Mouse (Mus musculus): ENCODE data around the gene Cbarp. TPM values are rescaled to one million over a fixed set of nuclear protein-coding genes. Genes with fewer than 3 reads are reported as not detected.

The Cbarp gene
- polyA plus RNA-seq, 1 experiment from 2014 or later: 93.0 TPM

- peak within 1 kb of the TSS; percentile 89 for H3K4me2 ChIP-seq
- WGBS: under 1% methylated on average over 91 of the region's 94 CpGs
- no peaks in the 10 kb centered on the region for H3K27me3 ChIP-seq (replicated peaks)
- H3K27ac ChIP-seq (replicated peaks): peak within 1 kb of the TSS; percentile 97
- peaks cover 60% of the 10 kb centered on the region for H3K4me1 ChIP-seq
- H3K9me3 ChIP-seq (replicated peaks): no peaks in the 10 kb centered on the region
- H3K4me3 ChIP-seq (replicated peaks): peak within 1 kb of the TSS; percentile 79
- peak within 1 kb of the TSS; percentile 76 for H3K9ac ChIP-seq (replicated peaks)
- H3K36me3 ChIP-seq: peaks cover 24% of the 10 kb centered on the region
- ATAC-seq (ENCODE audit: low FRiP score): peak; percentile 19
Observed at GRCm38 (mm10) chr10:80138553-80139438, 1.8 kb downstream of the Cbarp start, which contains the start of gene Atp5d. Gene Atp5d (plus strand): TSS chr10:80138632.

DNA sequence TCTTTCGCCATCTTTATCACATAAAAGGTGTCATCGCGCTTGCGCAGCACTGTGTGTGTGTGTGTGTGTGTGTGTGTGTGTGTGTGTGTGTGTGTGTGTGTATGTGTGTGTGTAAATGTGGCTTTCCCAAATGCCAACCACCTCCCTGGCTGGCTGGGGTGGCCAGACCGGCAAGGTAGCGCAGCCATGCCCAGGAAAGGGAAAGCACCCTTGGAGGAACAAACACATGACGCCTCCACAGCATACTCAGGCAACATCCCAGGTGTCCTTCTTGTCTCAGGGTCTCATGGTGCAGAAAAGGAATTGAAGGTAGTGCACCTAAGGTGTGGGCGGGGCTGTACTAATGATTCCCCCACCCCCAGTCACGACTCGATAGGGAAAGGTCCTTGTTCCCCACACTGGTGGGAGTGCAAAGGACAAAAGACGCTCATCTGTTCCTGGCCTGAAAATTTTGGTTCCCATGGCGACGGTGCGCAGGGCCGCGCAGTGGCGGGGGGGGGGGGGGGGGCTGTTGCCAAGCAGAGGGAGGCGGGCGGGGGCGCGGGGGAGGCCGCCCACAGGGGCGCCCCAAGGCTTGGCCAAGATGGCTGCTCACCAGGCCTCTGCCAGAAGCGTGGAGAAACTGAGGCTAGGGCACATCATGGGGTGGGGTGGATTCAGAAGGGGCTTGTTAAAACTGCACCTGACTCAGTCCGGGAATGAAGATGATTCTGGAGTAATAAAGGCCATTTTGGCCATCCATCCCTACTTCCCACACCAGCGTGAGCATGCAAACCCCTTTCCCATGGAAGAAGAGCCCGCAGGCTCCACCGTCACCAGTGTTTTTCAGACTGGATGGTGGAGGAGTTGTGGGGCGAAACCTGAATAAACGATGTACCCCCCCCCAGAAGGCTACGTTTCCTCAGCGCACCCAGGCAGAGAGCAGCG lies 2.7 kb downstream of the Cbarp start:
- Histone ChIP-seq H3K4me3 (replicated peaks) (peak overlapping the region; percentile 79), H3K36me3 (peaks cover 33% of the 10 kb centered on the region), H3K9me3 (replicated peaks) (no peaks in the 10 kb centered on the region), H3K27me3 (replicated peaks) (no peaks in the 10 kb centered on the region), H3K4me2 (peak overlapping the region; percentile 89), H3K27ac (replicated peaks) (peak overlapping the region; percentile 97), H3K4me1 (peaks cover 57% of the 10 kb centered on the region), H3K9ac (replicated peaks) (peak overlapping the region; percentile 76)
- 4% methylated on average over 29 of the region's 33 CpGs for WGBS
- ATAC-seq (ENCODE audit: low FRiP score): no peak

DNA sequence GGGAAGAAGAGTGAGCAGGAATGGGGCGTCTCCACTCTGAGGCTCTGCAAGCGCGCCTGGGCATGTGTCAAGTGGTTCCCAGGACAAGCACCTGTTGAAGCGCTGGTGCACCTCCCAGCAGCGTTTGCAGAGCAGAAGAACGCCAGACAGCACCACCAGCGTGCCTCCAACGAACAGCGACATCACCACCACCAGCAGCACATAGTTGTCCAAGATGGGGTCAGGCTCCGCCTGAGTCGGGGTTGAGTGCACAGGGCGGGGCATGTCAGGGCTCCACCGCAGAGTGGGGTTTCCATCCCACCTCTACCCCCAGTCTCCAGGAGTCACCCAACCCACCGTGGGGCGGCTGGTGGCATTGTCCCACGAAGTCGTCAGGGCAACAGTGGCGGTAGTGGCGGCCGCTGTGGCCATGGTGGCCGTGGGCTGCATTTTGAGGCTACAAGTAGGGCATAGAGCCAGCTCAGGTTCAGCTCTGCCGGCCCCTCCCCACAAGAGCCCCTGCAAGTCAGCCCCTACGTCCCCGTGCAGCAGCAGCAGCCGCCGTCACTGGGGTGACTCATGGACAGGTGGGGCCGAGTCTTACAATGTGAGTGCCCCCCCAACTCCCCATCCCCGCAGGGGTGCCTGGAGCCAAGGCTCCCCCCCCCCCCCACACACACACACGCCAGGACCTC lies 3.5 kb downstream of the Cbarp start:
- peak overlapping the region; percentile 97 for H3K27ac ChIP-seq (replicated peaks)
- peak overlapping the region; percentile 76 for H3K9ac ChIP-seq (replicated peaks)
- 1% methylated on average over 29 of the region's 29 CpGs for WGBS
- peaks cover 40% of the 10 kb centered on the region for H3K36me3 ChIP-seq
- ATAC-seq (ENCODE audit: low FRiP score): no peak
- peak overlapping the region; percentile 89 for H3K4me2 ChIP-seq
- no peaks in the 10 kb centered on the region for H3K9me3 ChIP-seq (replicated peaks)
- H3K4me3 ChIP-seq (replicated peaks): peak overlapping the region; percentile 79
- H3K4me1 ChIP-seq: peaks cover 56% of the 10 kb centered on the region
- no peaks in the 10 kb centered on the region for H3K27me3 ChIP-seq (replicated peaks)

DNA sequence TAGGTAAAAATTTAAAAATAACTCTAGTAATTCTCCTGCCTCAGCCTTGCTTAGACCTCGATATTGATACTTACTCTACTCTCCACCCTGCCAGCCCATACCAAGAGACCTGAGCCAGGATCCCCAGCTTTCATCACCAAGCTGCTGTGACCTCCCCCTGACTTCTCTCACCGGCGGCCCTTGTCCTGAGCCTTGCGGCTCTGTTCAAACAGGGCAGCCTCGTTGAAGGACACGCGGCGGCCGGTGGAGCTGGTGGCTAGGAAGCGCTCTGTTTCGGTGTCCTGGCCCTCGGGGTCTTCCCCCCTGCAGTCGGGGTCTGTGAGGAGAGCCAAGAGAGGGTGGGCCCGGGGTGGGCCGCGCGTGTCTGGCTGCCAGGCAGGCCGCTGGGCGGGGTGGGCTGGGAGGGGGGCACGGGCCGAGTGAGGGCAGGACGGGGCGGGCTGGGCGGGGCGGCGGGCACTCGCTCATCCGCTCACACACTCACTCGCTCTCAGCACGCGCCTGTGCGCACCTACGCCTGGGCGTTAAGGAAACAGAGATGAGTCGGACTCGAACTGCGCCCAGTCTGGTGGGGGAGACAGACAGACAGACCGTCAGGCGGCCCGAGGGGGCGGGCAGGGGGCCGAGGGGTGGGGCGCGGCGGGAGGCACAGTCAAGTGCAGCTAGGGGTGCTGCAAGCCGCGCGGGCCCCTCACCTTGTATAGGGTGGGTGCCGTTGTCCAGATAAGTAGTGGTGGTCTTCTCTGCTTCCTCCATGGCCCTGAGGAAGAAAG lies 4.3 kb downstream of the Cbarp start:
- H3K36me3 ChIP-seq: peaks cover 47% of the 10 kb centered on the region
- peak overlapping the region; percentile 97 for H3K27ac ChIP-seq (replicated peaks)
- peak overlapping the region; percentile 79 for H3K4me3 ChIP-seq (replicated peaks)
- H3K4me1 ChIP-seq: peaks cover 58% of the 10 kb centered on the region
- ATAC-seq (ENCODE audit: low FRiP score): no peak
- WGBS: 18% methylated on average over 49 of the region's 49 CpGs
- no peaks in the 10 kb centered on the region for H3K9me3 ChIP-seq (replicated peaks)
- no peaks in the 10 kb centered on the region for H3K27me3 ChIP-seq (replicated peaks)
- peak overlapping the region; percentile 89 for H3K4me2 ChIP-seq
- peak overlapping the region; percentile 76 for H3K9ac ChIP-seq (replicated peaks)

DNA sequence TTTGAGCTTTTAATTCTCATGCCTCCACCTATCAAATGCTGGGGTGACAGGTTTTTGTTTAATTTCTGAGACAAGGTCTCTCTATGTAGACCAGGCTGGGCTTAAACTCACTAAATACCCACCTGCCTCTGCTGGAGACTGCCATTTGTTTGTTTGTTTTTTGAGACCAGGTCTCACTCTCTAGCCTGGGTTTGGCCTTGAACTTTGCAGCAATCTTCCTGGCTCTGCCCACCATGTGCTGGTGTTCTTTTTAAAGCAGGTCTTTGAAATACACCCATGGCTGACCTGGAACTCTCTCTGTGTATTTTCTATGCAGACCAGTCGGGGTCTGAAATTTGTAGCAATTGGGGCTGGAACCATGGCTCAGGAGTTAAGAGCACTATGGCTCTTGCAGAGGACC lies 5.0 kb downstream of the Cbarp start:
- H3K27ac ChIP-seq (replicated peaks): no peak overlapping the region
- no peak for ATAC-seq (ENCODE audit: low FRiP score)
- no peak overlapping the region for H3K4me3 ChIP-seq (replicated peaks)
- peaks cover 55% of the 10 kb centered on the region for H3K36me3 ChIP-seq
- no peaks in the 10 kb centered on the region for H3K9me3 ChIP-seq (replicated peaks)
- H3K4me2 ChIP-seq: peak overlapping the region; percentile 89; the same call in 1 of the 2 replicates
- no peaks in the 10 kb centered on the region for H3K27me3 ChIP-seq (replicated peaks)
- peaks cover 55% of the 10 kb centered on the region for H3K4me1 ChIP-seq
- WGBS: 83% methylated on average over 1 of the region's 1 CpGs
- H3K9ac ChIP-seq (replicated peaks): no peak overlapping the region

- Histone ChIP-seq H3K27ac (replicated peaks) (no peak overlapping the region), H3K4me2 (no peak overlapping the region), H3K4me1 (peaks cover 53% of the 10 kb centered on the region), H3K36me3 (peaks cover 59% of the 10 kb centered on the region), H3K9ac (replicated peaks) (no peak overlapping the region), H3K4me3 (replicated peaks) (no peak overlapping the region), H3K9me3 (replicated peaks) (no peaks in the 10 kb centered on the region), H3K27me3 (replicated peaks) (no peaks in the 10 kb centered on the region)
- ATAC-seq (ENCODE audit: low FRiP score): no peak
- 84% methylated on average over 10 of the region's 10 CpGs for WGBS
Observed at GRCm38 (mm10) chr10:80135161-80135560, 5.5 kb downstream of the Cbarp start.

DNA sequence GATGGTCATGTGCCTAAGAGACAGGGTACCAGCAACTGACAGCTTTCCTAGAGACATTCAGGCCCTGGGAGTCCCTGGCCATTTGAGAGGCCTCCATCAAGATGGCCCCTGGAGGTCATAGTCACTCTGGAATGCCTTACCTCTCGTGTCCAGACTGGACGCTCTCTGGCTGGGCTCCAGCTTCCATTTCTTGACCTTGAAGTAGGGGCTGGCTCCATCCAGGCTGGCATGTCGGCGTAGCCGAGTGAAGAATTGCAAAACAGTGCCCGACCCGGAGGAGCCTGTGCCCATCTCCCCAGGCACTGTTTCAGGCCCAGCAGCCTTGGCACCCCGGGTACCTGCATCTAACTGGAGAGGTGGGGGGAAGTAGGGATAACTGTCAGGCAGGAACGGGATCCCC lies 6.2 kb downstream of the Cbarp start:
- H3K4me3 ChIP-seq (replicated peaks): no peak overlapping the region
- H3K4me1 ChIP-seq: peaks cover 47% of the 10 kb centered on the region
- ATAC-seq (ENCODE audit: low FRiP score): no peak
- no peak overlapping the region for H3K9ac ChIP-seq (replicated peaks)
- WGBS: 87% methylated on average over 9 of the region's 9 CpGs
- no peak overlapping the region for H3K4me2 ChIP-seq
- no peaks in the 10 kb centered on the region for H3K27me3 ChIP-seq (replicated peaks)
- no peak overlapping the region for H3K27ac ChIP-seq (replicated peaks)
- H3K36me3 ChIP-seq: peaks cover 67% of the 10 kb centered on the region
- H3K9me3 ChIP-seq (replicated peaks): no peaks in the 10 kb centered on the region

- WGBS: 73% methylated on average over 8 of the region's 8 CpGs
- ATAC-seq (ENCODE audit: low FRiP score): no peak
Observed at GRCm38 (mm10) chr10:80133226-80133849, 7.3 kb downstream of the Cbarp start.

DNA sequence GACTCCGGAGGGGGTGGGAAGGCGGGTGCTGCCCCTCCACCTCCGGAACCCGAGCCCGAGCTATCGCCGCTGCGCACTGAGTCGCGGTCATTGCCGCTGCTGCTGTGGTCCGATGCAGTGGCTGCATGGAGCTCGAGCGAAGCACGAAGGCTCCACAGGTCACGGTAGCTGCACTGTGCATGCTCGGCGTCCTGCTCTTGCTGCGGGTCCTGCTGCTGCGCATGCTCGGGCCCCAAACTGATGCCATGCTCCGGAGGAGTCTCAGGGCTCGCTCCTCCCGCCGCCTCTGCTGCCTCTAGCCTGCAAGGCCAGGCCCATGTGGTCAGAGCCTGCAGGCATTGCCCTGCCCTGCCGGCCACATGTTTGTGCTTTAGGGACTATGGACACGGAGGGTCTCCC lies 8.7 kb downstream of the Cbarp start:
- 0 out of 2 replicates have a peak overlapping the region, but pooled peaks have one; percentile 35 for H3K27ac ChIP-seq (replicated peaks)
- ATAC-seq (ENCODE audit: low FRiP score): peak; percentile 16; the same call in 1 of the 2 replicates
- H3K9ac ChIP-seq (replicated peaks): no peak overlapping the region
- WGBS: 38% methylated on average over 27 of the region's 27 CpGs
- H3K27me3 ChIP-seq (replicated peaks): no peaks in the 10 kb centered on the region
- H3K9me3 ChIP-seq (replicated peaks): no peaks in the 10 kb centered on the region
- H3K36me3 ChIP-seq: peaks cover 90% of the 10 kb centered on the region
- peak overlapping the region; percentile 1; the same call in 1 of the 2 replicates for H3K4me3 ChIP-seq (replicated peaks)
- H3K4me1 ChIP-seq: peaks cover 30% of the 10 kb centered on the region
- peak overlapping the region; percentile 24 for H3K4me2 ChIP-seq

More at GRCm38 (mm10) chr10:80133226-80133849, 7.3 kb downstream of the Cbarp start:
- Histone ChIP-seq H3K9ac (replicated peaks) (no peak overlapping the region), H3K4me1 (peaks cover 44% of the 10 kb centered on the region), H3K27ac (replicated peaks) (no peak overlapping the region), H3K36me3 (peaks cover 78% of the 10 kb centered on the region), H3K9me3 (replicated peaks) (no peaks in the 10 kb centered on the region), H3K27me3 (replicated peaks) (no peaks in the 10 kb centered on the region), H3K4me2 (no peak overlapping the region), H3K4me3 (replicated peaks) (no peak overlapping the region)

- Histone ChIP-seq H3K9ac (replicated peaks) (peak overlapping the region; percentile 11; the same call in 1 of the 2 replicates), H3K27ac (replicated peaks) (peak overlapping the region; percentile 35; the same call in 1 of the 2 replicates), H3K4me2 (peak overlapping the region; percentile 24), H3K36me3 (peaks cover 94% of the 10 kb centered on the region), H3K4me1 (peaks cover 25% of the 10 kb centered on the region), H3K27me3 (replicated peaks) (no peaks in the 10 kb centered on the region), H3K4me3 (replicated peaks) (peak overlapping the region; percentile 1; the same call in 1 of the 2 replicates), H3K9me3 (replicated peaks) (no peaks in the 10 kb centered on the region)
- ATAC-seq (ENCODE audit: low FRiP score): peak; percentile 74
- WGBS: 14% methylated on average over 55 of the region's 55 CpGs
Observed at GRCm38 (mm10) chr10:80131316-80131951, 9.2 kb downstream of the Cbarp start.

Measured in neural tube, embryonic 15.5 days (tissue).